Mouse (Mus musculus) thymus, adult 2 months (tissue): ENCODE results near the gene Agbl2.

ENCODE experiments used
- CTCF ChIP-seq: fragments of 200-500 bp; IDR thresholded peaks from 2 replicates; pipeline ENCODE4 v1.5.1; 2012; ENCODE audit warnings: mild to moderate bottlenecking, control low read depth, low read length, moderate library complexity, borderline replicate concordance; ENCODE audit not compliant: control insufficient read depth, poor library complexity, insufficient read depth; ENCODE audit errors: extremely low read depth
- POLR2A ChIP-seq: fragments of 200-500 bp; IDR thresholded peaks from 2 replicates; pipeline ENCODE4 v1.6.1; 2012; ENCODE audit warnings: mild to moderate bottlenecking, low read length, control low read depth, moderate library complexity; ENCODE audit not compliant: control insufficient read depth, poor library complexity, insufficient read depth; ENCODE audit errors: extremely low read depth

- TF ChIP-seq CTCF, result no peak
- no peak for TF ChIP-seq POLR2A
Measured at GRCm38 (mm10) chr2:90753565-90753964, 29.0 kb upstream of the Agbl2 start.
